Comparison of ENCODE assay signal across 11 mouse cellular contexts in the genomic region with DNA sequence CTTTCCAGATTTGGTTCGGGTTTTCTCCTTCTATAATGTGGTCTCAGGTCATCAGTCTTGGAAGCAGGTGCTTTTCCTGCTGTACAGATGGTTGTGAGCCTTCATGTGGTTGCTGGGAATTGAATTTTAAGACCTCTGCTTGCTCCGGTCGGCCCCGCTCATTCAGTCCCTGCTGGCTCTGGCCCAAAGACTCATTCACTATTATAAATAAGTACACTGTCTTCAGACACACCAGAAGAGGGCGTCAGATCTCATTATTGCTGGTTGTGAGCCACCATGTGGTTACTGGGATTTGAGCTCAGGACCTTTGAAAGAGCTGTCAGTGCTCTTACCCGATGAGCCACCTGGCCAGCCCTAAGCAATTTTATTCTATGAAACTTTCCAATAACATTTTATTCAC. TPM values are rescaled to one million over a fixed set of nuclear protein-coding genes. Genes with fewer than 3 reads are reported as not detected.
DNase-seq lines count a peak whose midpoint lies in the region; ATAC-seq and TF ChIP-seq lines count a peak whose summit lies in the region.
"Had no signal": no experiment of that assay in that cellular context is flagged by ENCODE, and none has a peak within 500 bp of the region (broad histone marks: within the 10 kb centered on the region; RNA-seq: fewer than 3 reads in every experiment).

No protein-coding gene starts in this region.

- 0 out of 2 replicates have a peak, but pooled peaks have one; percentile 7 for TF ChIP-seq CTCF in heart, postnatal 0 days (IDR thresholded peaks at IDR 0.05; ENCODE audit: low read depth)
- 0 out of 2 replicates have a peak, but pooled peaks have one; percentile 18 for TF ChIP-seq CTCF in midbrain, postnatal 0 days (IDR thresholded peaks at IDR 0.05)

- DNase-seq in heart, postnatal 0 days (ENCODE audit: low spot score) = no peak
- DNase-seq in heart, postnatal 25 days (ENCODE audit: low spot score) = no peak
- DNase-seq in midbrain, postnatal 0 days (ENCODE audit: low spot score) = peak; percentile 15
- peak; percentile 25 for DNase-seq in cerebellum, adult 8-10 months
- no peak for DNase-seq in natural killer cell, adult 2 months (ENCODE audit: low spot score in 2 of 2)
- no peak for DNase-seq in thymus, postnatal 4 days

- no peaks in the 10 kb centered on the region for H3K27me3 ChIP-seq in heart, postnatal 0 days (ENCODE audit: control insufficient read depth, insufficient read depth, low read length)
- no peaks in the 10 kb centered on the region for H3K27me3 ChIP-seq in midbrain, postnatal 0 days (ENCODE audit: insufficient read depth, low read length)
- H3K27me3 ChIP-seq in midbrain, embryonic 16.5 days (ENCODE audit: control insufficient read depth, insufficient read depth, low read depth, low read length) = no peaks in the 10 kb centered on the region

- no peak overlapping the region for H3K27ac ChIP-seq in heart, postnatal 0 days (ENCODE audit: low read depth)
- H3K27ac ChIP-seq in midbrain, postnatal 0 days (ENCODE audit: low read depth, low read length) = no peak overlapping the region
- no peak overlapping the region for H3K27ac ChIP-seq in midbrain, embryonic 16.5 days (ENCODE audit: low read length)
- H3K27ac ChIP-seq: macrophage had no signal

- peaks cover 11% of the 10 kb centered on the region; the same call in 1 of the 2 replicates for H3K4me1 ChIP-seq in heart, postnatal 0 days (ENCODE audit: control insufficient read depth, insufficient read depth)
- no peaks in the 10 kb centered on the region for H3K4me1 ChIP-seq in midbrain, postnatal 0 days (ENCODE audit: insufficient read depth, low read length)
- peaks cover 10% of the 10 kb centered on the region for H3K4me1 ChIP-seq in midbrain, embryonic 16.5 days (ENCODE audit: control insufficient read depth, insufficient read depth, low read length)

- WGBS in heart, postnatal 0 days = 49% methylated on average over 6 of the region's 6 CpGs
- WGBS in midbrain, postnatal 0 days = 58% methylated on average over 6 of the region's 6 CpGs
- 64% methylated on average over 6 of the region's 6 CpGs for WGBS in midbrain, embryonic 16.5 days

- no peaks in the 10 kb centered on the region for H3K36me3 ChIP-seq in heart, postnatal 0 days (replicated peaks; ENCODE audit: control insufficient read depth, insufficient read depth, low read length)
- H3K36me3 ChIP-seq in midbrain, postnatal 0 days (ENCODE audit: insufficient read depth, low read length) = no peaks in the 10 kb centered on the region
- H3K36me3 ChIP-seq in midbrain, embryonic 16.5 days (ENCODE audit: control insufficient read depth, insufficient read depth, low read length) = no peaks in the 10 kb centered on the region

- TF ChIP-seq EP300 in heart, postnatal 0 days (IDR thresholded peaks at IDR 0.05; ENCODE audit: low read depth) = no peak

- no peak overlapping the region for H3K9ac ChIP-seq in heart, postnatal 0 days (replicated peaks; ENCODE audit: low read depth, low read length)
- no peak overlapping the region for H3K9ac ChIP-seq in midbrain, postnatal 0 days (replicated peaks; ENCODE audit: low read length, poor library complexity, severe bottlenecking)
- H3K9ac ChIP-seq in midbrain, embryonic 16.5 days (ENCODE audit: low read depth, low read length) = no peak overlapping the region

- H3K4me3 ChIP-seq in heart, postnatal 0 days (ENCODE audit: low read depth, low read length) = no peak overlapping the region
- no peak overlapping the region for H3K4me3 ChIP-seq in midbrain, postnatal 0 days (ENCODE audit: low read depth, low read length)
- H3K4me3 ChIP-seq in midbrain, embryonic 16.5 days (ENCODE audit: low read depth, low read length) = no peak overlapping the region

- no peaks in the 10 kb centered on the region for H3K9me3 ChIP-seq in heart, postnatal 0 days (replicated peaks; ENCODE audit: control insufficient read depth, low read length)
- no peaks in the 10 kb centered on the region for H3K9me3 ChIP-seq in midbrain, postnatal 0 days (ENCODE audit: low read length)
- H3K9me3 ChIP-seq in midbrain, embryonic 16.5 days (replicated peaks; ENCODE audit: control insufficient read depth, low read length, poor library complexity, severe bottlenecking) = no peaks in the 10 kb centered on the region

- intact Hi-C loops in heart, postnatal 25 days (cut with DNase I) = no loop called here

- ATAC-seq in heart, postnatal 0 days (ENCODE audit: insufficient read depth, low read depth) = no peak
- no peak for ATAC-seq in midbrain, postnatal 0 days (ENCODE audit: low FRiP score)
- no peak for ATAC-seq in midbrain, embryonic 16.5 days

- H3K4me2 ChIP-seq in heart, postnatal 0 days (ENCODE audit: low read depth, low read length) = no peak overlapping the region
- H3K4me2 ChIP-seq in midbrain, postnatal 0 days (ENCODE audit: low read depth, low read length, poor library complexity, severe bottlenecking) = no peak overlapping the region
- no peak overlapping the region for H3K4me2 ChIP-seq in midbrain, embryonic 16.5 days (ENCODE audit: low read length)

RNA-seq across cellular contexts. Expression of a gene that starts 6.1 kb away (rescaled TPM):
- total RNA-seq in heart, postnatal 0 days (2014; rRNA removed; ENCODE audit: low replicate concordance) = 25.5 and 29.1 TPM in 2 replicates
- polyA plus RNA-seq in heart, postnatal 0 days (2015; fragmentation: Nextera tagmentation; extraction: Ambion mirVana) = 5.4 and 5.6 TPM in 2 replicates
- 10 to 100 TPM; 14.3 to 18.0 TPM for total RNA-seq in heart, postnatal 25 days (2021)
- total RNA-seq in midbrain, postnatal 0 days (2014; rRNA removed) = 47.1 and 51.0 TPM in 2 replicates
- 8.5 and 11.0 TPM in 2 replicates for polyA plus RNA-seq in midbrain, postnatal 0 days (2015; fragmentation: Nextera tagmentation; extraction: Ambion mirVana)
- polyA plus RNA-seq in midbrain, embryonic 16.5 days (2015; fragmentation: Nextera tagmentation; extraction: Ambion mirVana) = 14.2 and 15.1 TPM in 2 replicates

RNA-seq across cellular contexts. Expression of a gene that starts 34.6 kb away (rescaled TPM):
- not detected in 2 replicates for total RNA-seq in heart, postnatal 0 days (2014; rRNA removed; ENCODE audit: low replicate concordance)
- not detected in 2 replicates for polyA plus RNA-seq in heart, postnatal 0 days (2015; fragmentation: Nextera tagmentation; extraction: Ambion mirVana)
- not detected for total RNA-seq in heart, postnatal 25 days (2021)
- not detected in 2 replicates for total RNA-seq in midbrain, postnatal 0 days (2014; rRNA removed)
- polyA plus RNA-seq in midbrain, postnatal 0 days (2015; fragmentation: Nextera tagmentation; extraction: Ambion mirVana) = not detected in 2 replicates
- polyA plus RNA-seq in midbrain, embryonic 16.5 days (2015; fragmentation: Nextera tagmentation; extraction: Ambion mirVana) = not detected in 2 replicates
- total RNA-seq: hematopoietic stem cell, adult 5-6 weeks had no signal
- polyA plus RNA-seq: limb, embryonic 11.5 days; macrophage; stomach, embryonic 16.5 days had no signal

RNA-seq across cellular contexts. Expression of a gene that starts 44.3 kb away (rescaled TPM):
- total RNA-seq in heart, postnatal 0 days (2014; rRNA removed; ENCODE audit: low replicate concordance) = 21.8 and 31.7 TPM in 2 replicates
- polyA plus RNA-seq in heart, postnatal 0 days (2015; fragmentation: Nextera tagmentation; extraction: Ambion mirVana) = 19.9 and 22.4 TPM in 2 replicates
- 10 to 100 TPM; 27.4 to 28.0 TPM for total RNA-seq in heart, postnatal 25 days (2021)
- 4.8 and 5.3 TPM in 2 replicates for total RNA-seq in midbrain, postnatal 0 days (2014; rRNA removed)
- polyA plus RNA-seq in midbrain, postnatal 0 days (2015; fragmentation: Nextera tagmentation; extraction: Ambion mirVana) = 5.7 and 6.8 TPM in 2 replicates
- 5.7 and 7.9 TPM in 2 replicates for polyA plus RNA-seq in midbrain, embryonic 16.5 days (2015; fragmentation: Nextera tagmentation; extraction: Ambion mirVana)

Comparison
In these comparisons a context has a peak if more than half of its experiments do, and no peak if none do; other contexts are left out.
1. DNase-seq: peak in midbrain, postnatal 0 days (single experiment) and cerebellum, adult 8-10 months (single experiment); none in heart, postnatal 0 days (single experiment), heart, postnatal 25 days (single experiment), natural killer cell, adult 2 months (0 of 2) and thymus, postnatal 4 days (single experiment).